ENCODE assay signal across 17 mouse cellular contexts in the genomic region with DNA sequence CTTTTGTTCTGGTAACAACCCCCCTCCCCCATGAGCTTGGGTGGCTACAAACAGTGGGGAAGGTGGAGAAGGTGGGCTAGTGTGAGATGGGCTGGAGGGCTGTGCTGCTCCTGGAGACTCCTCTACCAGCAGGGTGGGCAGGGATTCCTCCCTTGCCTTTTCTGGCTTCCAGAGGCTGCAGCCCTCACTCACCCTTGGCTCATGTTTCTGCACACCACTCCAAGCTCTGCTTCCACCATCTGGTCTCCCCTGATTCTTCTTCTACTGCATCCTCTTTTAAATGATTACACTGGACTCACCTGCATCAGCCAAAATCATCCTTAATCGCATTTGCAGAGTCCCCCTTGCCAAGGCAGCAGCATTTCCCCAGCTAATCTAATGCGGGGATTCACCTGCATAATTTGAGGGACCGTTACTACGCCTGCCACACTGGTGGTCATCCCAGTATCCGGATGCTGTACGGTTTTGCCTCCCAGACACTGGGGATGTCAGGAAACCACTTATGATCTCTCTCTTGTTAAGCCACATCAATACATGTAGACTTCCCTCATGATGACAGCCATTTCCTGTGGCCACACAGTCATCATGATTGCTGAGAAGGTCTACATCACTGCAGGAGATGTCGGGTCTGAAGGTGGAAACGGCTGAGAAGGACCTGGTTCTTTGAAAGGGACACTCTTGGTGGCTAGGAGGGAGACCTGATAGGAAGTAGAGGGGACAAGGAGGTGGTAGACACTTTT. TPM values are rescaled to one million over a fixed set of nuclear protein-coding genes. Genes with fewer than 3 reads are reported as not detected.
A peak's percentile ranks its signal among the peaks of the same experiment; 100 is the strongest.
DNase-seq lines count a peak whose midpoint lies in the region; ATAC-seq lines count a peak whose summit lies in the region.
"Had no signal": no experiment of that assay in that cellular context is flagged by ENCODE, and none has a peak within 500 bp of the region (broad histone marks: within the 10 kb centered on the region; RNA-seq: fewer than 3 reads in every experiment).

No protein-coding gene starts in this region.

- peak; percentile 10 for DNase-seq in thymus, postnatal 0 days (ENCODE audit: low spot score)
- no peak for DNase-seq in thymus, postnatal 36 days
- DNase-seq in cerebellum, adult 8-10 months: peak; percentile 36
- DNase-seq in lung, postnatal 4 days: no peak
- DNase-seq in lung, postnatal 25 days (ENCODE audit: low spot score): no peak
- DNase-seq in neural tube, embryonic 10.5 days (ENCODE audit: extremely low spot score, low spot score): no peak
- DNase-seq: adrenal gland, postnatal 25 days; embryo, embryonic 11 days; forebrain, postnatal 0 days; gastrocnemius, postnatal 36 days; heart, postnatal 14 days; kidney, adult 18-20 months; liver, embryonic 13.5 days; lung, embryonic 14.5 days; spleen, adult 18-20 months had no signal

- peak; percentile 56 for ATAC-seq in common myeloid progenitor, adult 5-6 weeks (replicated peaks; ENCODE audit: low read depth, poor library complexity, severe bottlenecking)
- ATAC-seq: forebrain, postnatal 0 days had no signal

RNA-seq across cellular contexts. Expression of a gene that starts 9.0 kb away (rescaled TPM):
- polyA plus RNA-seq in thymus, postnatal 0 days (2015; fragmentation: Nextera tagmentation; extraction: Ambion mirVana): 32.4 and 34.9 TPM in 2 replicates
- 80.5 and 106 TPM in 2 replicates for total RNA-seq in common myeloid progenitor, adult 5-6 weeks (2017)

RNA-seq across cellular contexts. Expression of a gene that starts 43.8 kb away (rescaled TPM):
- polyA plus RNA-seq in thymus, postnatal 0 days (2015; fragmentation: Nextera tagmentation; extraction: Ambion mirVana): 5.8 and 7.3 TPM in 2 replicates
- 2.2 and 5.9 TPM in 2 replicates for total RNA-seq in common myeloid progenitor, adult 5-6 weeks (2017)
- total RNA-seq: MEL had no signal

Comparison
In these comparisons a context has a peak if more than half of its experiments do, and no peak if none do; other contexts are left out.
1. DNase-seq: peak in thymus, postnatal 0 days (single experiment) and cerebellum, adult 8-10 months (single experiment); none in thymus, postnatal 36 days (0 of 2), lung, postnatal 4 days (0 of 2), lung, postnatal 25 days (single experiment) and neural tube, embryonic 10.5 days (single experiment).